Mouse (Mus musculus) MEL (cell line): ENCODE data around the gene Riok1. TPM values are rescaled to one million over a fixed set of nuclear protein-coding genes. Genes with fewer than 3 reads are reported as not detected.

Experiments
- DNase-seq: peaks from one replicate; pipeline ENCODE4 v3.0.0; 2011; ENCODE audit warnings: low read depth, low spot score
- H3K27ac ChIP-seq: 2 replicates; pipeline ENCODE4 v1.5.1; 2012; ENCODE audit warnings: low read depth, mild to moderate bottlenecking, control low read depth, low read length, moderate library complexity; ENCODE audit not compliant: control insufficient read depth
- H3K27me3 ChIP-seq, 2 experiments: fragments of 150-350 bp in 1 of 2; sonication (generic) in 1 of 2; 2 replicates each; pipeline ENCODE4 v1.6.1; 2012; ENCODE audit warnings: low read length in 2 of 2, mild to moderate bottlenecking in 2 of 2, improper control_type of control experiment in 1 of 2, moderate library complexity in 1 of 2; ENCODE audit not compliant: insufficient read depth in 2 of 2, control insufficient read depth in 1 of 2
- H3K36me3 ChIP-seq, 2 experiments: 2 replicates each; pipeline ENCODE4 v1.6.1; 2012 to 2014; ENCODE audit warnings: low read length in 2 of 2, improper control_type of control experiment in 1 of 2, inconsistent platforms in 1 of 2, mild to moderate bottlenecking in 1 of 2; ENCODE audit not compliant: insufficient read depth in 2 of 2, control insufficient read depth in 1 of 2
- H3K4me1 ChIP-seq, 2 experiments: fragments of 150-350 bp in 1 of 2; sonication (generic) in 1 of 2; 2 replicates each; pipeline ENCODE4 v1.6.1; 2012; ENCODE audit warnings: low read length in 2 of 2, improper control_type of control experiment in 1 of 2, mild to moderate bottlenecking in 1 of 2; ENCODE audit not compliant: insufficient read depth in 2 of 2, control insufficient read depth in 1 of 2
- H3K4me3 ChIP-seq, 2 experiments: fragments of 150-350 bp in 1 of 2; sonication (generic) in 1 of 2; 2 replicates each; pipeline ENCODE4 v1.5.1; 2012; ENCODE audit warnings: low read depth in 2 of 2, low read length in 2 of 2, mild to moderate bottlenecking in 2 of 2, moderate library complexity in 2 of 2, control low read depth in 1 of 2, improper control_type of control experiment in 1 of 2; ENCODE audit not compliant: control insufficient read depth in 1 of 2, insufficient read depth in 1 of 2
- H3K79me2 ChIP-seq: 2 replicates; pipeline ENCODE4 v1.6.1; 2012; ENCODE audit warnings: mild to moderate bottlenecking, low read length, moderate library complexity; ENCODE audit not compliant: control insufficient read depth, poor library complexity, insufficient read depth
- H3K9ac ChIP-seq: 2 replicates; pipeline ENCODE4 v1.6.1; 2012; ENCODE audit warnings: low read depth, mild to moderate bottlenecking, control low read depth, low read length, moderate library complexity; ENCODE audit not compliant: control insufficient read depth, poor library complexity, severe bottlenecking
- H3K9me3 ChIP-seq: fragments of 150-350 bp; sonication (generic); replicated peaks from 2 replicates; pipeline ENCODE4 v1.6.1; 2012; ENCODE audit warnings: mild to moderate bottlenecking, low read length, improper control_type of control experiment, moderate library complexity; ENCODE audit not compliant: insufficient read depth
- CTCF ChIP-seq, 3 experiments: IDR thresholded peaks in 2 of 3; conservative IDR thresholded peaks in 1 of 3; 2 replicates each; pipeline ENCODE4 v1.5.1; 2011 to 2012; ENCODE audit warnings: low read length in 3 of 3, low read depth in 2 of 3, mild to moderate bottlenecking in 2 of 3, improper control_type of control experiment in 1 of 3, inconsistent platforms in 1 of 3, mixed read lengths in 1 of 3, moderate library complexity in 1 of 3; ENCODE audit not compliant: control insufficient read depth in 1 of 3, insufficient read depth in 1 of 3, poor library complexity in 1 of 3, severe bottlenecking in 1 of 3
- EP300 ChIP-seq, 2 experiments: IDR thresholded peaks; 2 replicates each; pipeline ENCODE4 v1.6.1; 2011; ENCODE audit warnings: improper control_type of control experiment in 2 of 2, low read length in 2 of 2, low read depth in 1 of 2, mild to moderate bottlenecking in 1 of 2
- GABPA ChIP-seq: IDR thresholded peaks from 2 replicates; pipeline ENCODE4 v1.6.1; 2012; ENCODE audit warnings: low read depth, mild to moderate bottlenecking, inconsistent platforms, low read length, improper control_type of control experiment, moderate library complexity
- HCFC1 ChIP-seq: IDR thresholded peaks from 2 replicates; pipeline ENCODE4 v1.6.1; 2012; ENCODE audit warnings: low read depth, mild to moderate bottlenecking, inconsistent platforms, low read length, improper control_type of control experiment, moderate library complexity
- JUND ChIP-seq: IDR thresholded peaks from 2 replicates; pipeline ENCODE4 v1.6.1; 2011; ENCODE audit warnings: low read depth, mild to moderate bottlenecking, improper control_type of control experiment, low read length
- KAT2A ChIP-seq: conservative IDR thresholded peaks from 2 replicates; pipeline ENCODE4 v1.6.1; 2012; ENCODE audit warnings: low read depth, low read length, improper control_type of control experiment, inconsistent platforms
- MAFK ChIP-seq: IDR thresholded peaks from 2 replicates; pipeline ENCODE4 v1.6.1; 2011; ENCODE audit warnings: low read depth, mild to moderate bottlenecking, low read length, improper control_type of control experiment, borderline replicate concordance
- MAX ChIP-seq: IDR thresholded peaks from 2 replicates; pipeline ENCODE4 v1.6.1; 2011; ENCODE audit warnings: low read length, improper control_type of control experiment
- MYC ChIP-seq: IDR thresholded peaks from 2 replicates; pipeline ENCODE4 v1.6.1; 2011; ENCODE audit warnings: low read depth, mild to moderate bottlenecking, low read length, improper control_type of control experiment, moderate library complexity
- NRF1 ChIP-seq: IDR thresholded peaks from 2 replicates; pipeline ENCODE4 v1.6.1; 2014; ENCODE audit warnings: low read depth, mild to moderate bottlenecking, inconsistent platforms, low read length, improper control_type of control experiment, moderate library complexity; ENCODE audit not compliant: poor library complexity, insufficient read depth, severe bottlenecking
- POLR2A ChIP-seq, 2 experiments: IDR thresholded peaks; 2 replicates each; pipeline ENCODE4 v1.6.1; 2011 to 2012; ENCODE audit warnings: low read length in 2 of 2, mild to moderate bottlenecking in 2 of 2, control low read depth in 1 of 2, improper control_type of control experiment in 1 of 2, low read depth in 1 of 2, moderate library complexity in 1 of 2; ENCODE audit not compliant: control insufficient read depth in 1 of 2, insufficient read depth in 1 of 2, poor library complexity in 1 of 2
- RAD21 ChIP-seq: IDR thresholded peaks from 2 replicates; pipeline ENCODE4 v1.6.1; 2011; ENCODE audit warnings: mild to moderate bottlenecking, low read depth, low read length, improper control_type of control experiment
- RCOR1 ChIP-seq: IDR thresholded peaks from 2 replicates; pipeline ENCODE4 v1.6.1; 2012; ENCODE audit warnings: low read depth, mild to moderate bottlenecking, inconsistent platforms, low read length, improper control_type of control experiment
- SIN3A ChIP-seq: IDR thresholded peaks from 2 replicates; pipeline ENCODE4 v1.6.1; 2012; ENCODE audit warnings: low read length, improper control_type of control experiment, inconsistent platforms
- SMC3 ChIP-seq: IDR thresholded peaks from 2 replicates; pipeline ENCODE4 v1.6.1; 2011; ENCODE audit warnings: low read depth, low read length, improper control_type of control experiment
- TAL1 ChIP-seq: IDR thresholded peaks from 2 replicates; pipeline ENCODE4 v1.6.1; 2012; ENCODE audit warnings: mild to moderate bottlenecking, inconsistent platforms, low read length, moderate library complexity, mixed read lengths
- UBTF ChIP-seq: IDR thresholded peaks from 2 replicates; pipeline ENCODE4 v1.6.1; 2012; ENCODE audit warnings: low read depth, mild to moderate bottlenecking, inconsistent platforms, low read length, improper control_type of control experiment, moderate library complexity, borderline replicate concordance; ENCODE audit not compliant: insufficient read depth
- USF1 ChIP-seq: IDR thresholded peaks from 2 replicates; pipeline ENCODE4 v1.6.1; 2014; ENCODE audit warnings: low read depth, mild to moderate bottlenecking, inconsistent platforms, low read length, improper control_type of control experiment, moderate library complexity
- USF2 ChIP-seq, 2 experiments: IDR thresholded peaks; 2 replicates each; pipeline ENCODE4 v1.6.1; 2011 to 2012; ENCODE audit warnings: improper control_type of control experiment in 2 of 2, low read length in 2 of 2, borderline replicate concordance in 1 of 2, inconsistent platforms in 1 of 2, low read depth in 1 of 2, mild to moderate bottlenecking in 1 of 2; ENCODE audit not compliant: insufficient read depth in 1 of 2
- ZC3H11A ChIP-seq: IDR thresholded peaks from 2 replicates; pipeline ENCODE4 v1.6.1; 2012; ENCODE audit warnings: low read depth, mild to moderate bottlenecking, inconsistent platforms, low read length, improper control_type of control experiment
- ZKSCAN1 ChIP-seq: IDR thresholded peaks from 2 replicates; pipeline ENCODE4 v1.6.1; 2012; ENCODE audit warnings: low read depth, mild to moderate bottlenecking, inconsistent platforms, low read length, improper control_type of control experiment, moderate library complexity
- ZMIZ1 ChIP-seq: IDR thresholded peaks from 2 replicates; pipeline ENCODE4 v1.6.1; 2012; ENCODE audit warnings: low read depth, mild to moderate bottlenecking, inconsistent platforms, low read length, improper control_type of control experiment, moderate library complexity
- ZNF384 ChIP-seq: IDR thresholded peaks from 2 replicates; pipeline ENCODE4 v1.6.1; 2012; ENCODE audit warnings: low read depth, mild to moderate bottlenecking, inconsistent platforms, low read length, improper control_type of control experiment
- polyA plus RNA-seq, 2 experiments: library from polyadenylated mRNA; stranded (reverse) in 1 of 2; unstranded in 1 of 2; fragments of >175 nt in 1 of 2; fragments of >200 nt in 1 of 2; gene quantifications; 2 replicates each; pipeline versions ENCODE4 v1.2.1 to v1.2.4; 2012; ENCODE audit warnings: low replicate concordance in 2 of 2, low read depth in 1 of 2; ENCODE audit not compliant: insufficient read length in 2 of 2, insufficient read depth in 1 of 2, missing spikeins in 1 of 2
- total RNA-seq: library from RNA; depleted of rRNA; stranded (reverse); fragments of 300-350 nt; gene quantifications from 2 replicates; pipeline ENCODE4 v1.2.3, GENCODE M21; 2012

The Riok1 gene
- total and polyA plus RNA-seq, 3 experiments: 40.5 to 43.7 TPM; not detected in 1

- Histone ChIP-seq H3K27ac (no peak overlapping the region), H3K36me3 (peaks cover 0 to 1% of the 10 kb centered on the region in 2 experiments; a peak in 2 of 4 replicates), H3K9ac (no peak overlapping the region), H3K27me3 (no peaks in the 10 kb centered on the region), H3K9me3 (no peaks in the 10 kb centered on the region), H3K4me1 (no peaks in the 10 kb centered on the region), H3K4me3 (no peak overlapping the region), H3K79me2 (no peaks in the 10 kb centered on the region)
- no peak for DNase-seq
- no peak for TF ChIP-seq GABPA
- TF ChIP-seq CTCF (IDR thresholded peaks at IDR 0.05 in 2 of 3, conservative IDR thresholded peaks at IDR 0.05 in 1 of 3; ENCODE audit: control insufficient read depth in 1 of 3, insufficient read depth in 1 of 3, low read depth in 2 of 3, low read length in 3 of 3, poor library complexity in 1 of 3, severe bottlenecking in 1 of 3): no peak
- no peak for TF ChIP-seq MAFK
- no peak for TF ChIP-seq ZKSCAN1
Measured at GRCm38 (mm10) chr13:37999713-38000112, 37.1 kb upstream of the Riok1 start.

GRCm38 (mm10) chr13:38002461-38002860, 34.3 kb upstream of the Riok1 start:
- no peak overlapping the region for H3K4me3 ChIP-seq
- TF ChIP-seq USF1: peak; percentile 83
- peak; percentile 71 for TF ChIP-seq RAD21
- TF ChIP-seq MAX: no peak
- peak; percentile 54 for TF ChIP-seq SMC3
- peak; percentile 60 for TF ChIP-seq ZC3H11A
- TF ChIP-seq JUND: no peak
- peak; percentile 45 to 61 (median 47); a peak in 5 of 6 replicates for TF ChIP-seq CTCF (IDR thresholded peaks at IDR 0.05 in 2 of 3, conservative IDR thresholded peaks at IDR 0.05 in 1 of 3; ENCODE audit: control insufficient read depth in 1 of 3, insufficient read depth in 1 of 3, low read depth in 2 of 3, low read length in 3 of 3, poor library complexity in 1 of 3, severe bottlenecking in 1 of 3)
- TF ChIP-seq USF2 (IDR thresholded peaks at IDR 0.05; ENCODE audit: borderline replicate concordance in 1 of 2, insufficient read depth in 1 of 2, low read depth in 1 of 2, low read length in 2 of 2): peak in 1 of 2 experiments; percentile 29; a peak in 1 of 4 replicates
- TF ChIP-seq, all 39 proteins: peak for 6
- Histone ChIP-seq H3K27ac (no peak overlapping the region), H3K27me3 (no peaks in the 10 kb centered on the region), H3K79me2 (no peaks in the 10 kb centered on the region), H3K36me3 (no peaks in the 10 kb centered on the region), H3K9ac (no peak overlapping the region), H3K9me3 (no peaks in the 10 kb centered on the region), H3K4me1 (no peaks in the 10 kb centered on the region)
- DNase-seq: peak; percentile 47

- Histone ChIP-seq H3K9me3 (no peaks in the 10 kb centered on the region), H3K4me1 (peaks cover 9 to 14% of the 10 kb centered on the region in 2 experiments), H3K27me3 (no peaks in the 10 kb centered on the region), H3K79me2 (no peaks in the 10 kb centered on the region), H3K27ac (no peak overlapping the region), H3K9ac (no peak overlapping the region), H3K36me3 (peaks cover 0 to 15% of the 10 kb centered on the region in 2 experiments; a peak in 2 of 4 replicates), H3K4me3 (no peak overlapping the region)
- DNase-seq: no peak
- TF ChIP-seq EP300 (IDR thresholded peaks at IDR 0.05; ENCODE audit: low read depth in 1 of 2, low read length in 2 of 2) (no peak), ZKSCAN1 (no peak), USF2 (IDR thresholded peaks at IDR 0.05; ENCODE audit: borderline replicate concordance in 1 of 2, insufficient read depth in 1 of 2, low read depth in 1 of 2, low read length in 2 of 2) (no peak), UBTF (no peak), KAT2A (no peak), MYC (no peak), HCFC1 (no peak), ZMIZ1 (no peak), SIN3A (no peak), ZNF384 (no peak), CTCF (IDR thresholded peaks at IDR 0.05 in 2 of 3, conservative IDR thresholded peaks at IDR 0.05 in 1 of 3; ENCODE audit: control insufficient read depth in 1 of 3, insufficient read depth in 1 of 3, low read depth in 2 of 3, low read length in 3 of 3, poor library complexity in 1 of 3, severe bottlenecking in 1 of 3) (no peak), SMC3 (no peak), RCOR1 (no peak), NRF1 (no peak), JUND (no peak), POLR2A (IDR thresholded peaks at IDR 0.05; ENCODE audit: control insufficient read depth in 1 of 2, insufficient read depth in 1 of 2, low read depth in 1 of 2, low read length in 2 of 2, poor library complexity in 1 of 2) (no peak), TAL1 (no peak)
Measured at GRCm38 (mm10) chr13:38007972-38008371, 28.8 kb upstream of the Riok1 start.
